Mouse (Mus musculus): ENCODE data around the gene Thegl. TPM values are rescaled to one million over a fixed set of nuclear protein-coding genes. Genes with fewer than 3 reads are reported as not detected.
A peak's percentile ranks its signal among the peaks of the same experiment; 100 is the strongest.

Gene Thegl
- total and polyA plus RNA-seq, 3 experiments: not detected

DNA sequence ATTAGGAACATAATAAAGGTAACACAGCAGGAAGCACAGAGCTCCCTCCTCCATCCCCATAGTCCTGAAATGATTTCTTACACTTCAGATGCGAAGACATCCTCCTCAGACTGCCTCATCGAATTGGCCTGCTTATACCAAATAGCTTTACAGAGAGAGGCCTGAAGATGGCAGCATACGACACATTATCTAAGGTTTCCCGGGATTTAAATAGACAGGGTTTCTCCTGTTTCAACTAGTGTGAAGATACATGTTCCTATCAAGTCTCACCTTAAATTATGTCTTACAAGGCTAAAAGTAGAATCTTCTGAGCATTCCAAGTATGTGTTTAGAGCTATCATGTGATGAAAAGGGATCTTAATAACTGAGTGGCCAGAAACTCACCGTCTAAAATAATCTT lies 17.4 kb upstream of the Thegl start:
- Histone ChIP-seq H3K9me3 (replicated peaks; ENCODE audit: insufficient read depth, low read length) (no peaks in the 10 kb centered on the region), H3K79me2 (ENCODE audit: control insufficient read depth, insufficient read depth, low read length, poor library complexity) (no peaks in the 10 kb centered on the region), H3K27ac (ENCODE audit: control insufficient read depth, low read depth, low read length) (no peak overlapping the region), H3K27me3 (ENCODE audit: control insufficient read depth in 1 of 2, insufficient read depth in 2 of 2, low read length in 2 of 2) (no peaks in the 10 kb centered on the region), H3K9ac (ENCODE audit: control insufficient read depth, low read depth, low read length, poor library complexity, severe bottlenecking) (no peak overlapping the region), H3K36me3 (ENCODE audit: control insufficient read depth in 1 of 2, insufficient read depth in 2 of 2, low read length in 2 of 2) (peaks cover 8 to 40% of the 10 kb centered on the region in 2 experiments), H3K4me1 (ENCODE audit: control insufficient read depth in 1 of 2, insufficient read depth in 2 of 2, low read length in 2 of 2) (peaks cover under 1 to 2% of the 10 kb centered on the region in 2 experiments; a peak in 2 of 4 replicates), H3K4me3 (ENCODE audit: control insufficient read depth in 1 of 2, insufficient read depth in 1 of 2, low read depth in 2 of 2, low read length in 2 of 2) (no peak overlapping the region)
- TF ChIP-seq CHD2 (IDR thresholded peaks at IDR 0.05; ENCODE audit: low read length) (no peak), RAD21 (IDR thresholded peaks at IDR 0.05; ENCODE audit: low read depth, low read length) (peak; percentile 71), ZC3H11A (IDR thresholded peaks at IDR 0.05; ENCODE audit: low read depth, low read length) (peak; percentile 50; the same call in 1 of the 2 replicates), MEF2A (IDR thresholded peaks at IDR 0.05; ENCODE audit: extremely low read depth, insufficient replicate concordance, low read depth, low read length, poor library complexity, severe bottlenecking) (no peak), CTCF (IDR thresholded peaks at IDR 0.05 in 2 of 3, conservative IDR thresholded peaks at IDR 0.05 in 1 of 3; ENCODE audit: control insufficient read depth in 1 of 3, insufficient read depth in 1 of 3, low read depth in 2 of 3, low read length in 3 of 3, poor library complexity in 1 of 3, severe bottlenecking in 1 of 3) (peak in 2 of 3 experiments; percentile 37 to 76; a peak in 3 of 6 replicates), SMC3 (IDR thresholded peaks at IDR 0.05; ENCODE audit: low read depth, low read length) (peak; percentile 74)
- DNase-seq (ENCODE audit: low read depth, low spot score): peak; percentile 60

DNA sequence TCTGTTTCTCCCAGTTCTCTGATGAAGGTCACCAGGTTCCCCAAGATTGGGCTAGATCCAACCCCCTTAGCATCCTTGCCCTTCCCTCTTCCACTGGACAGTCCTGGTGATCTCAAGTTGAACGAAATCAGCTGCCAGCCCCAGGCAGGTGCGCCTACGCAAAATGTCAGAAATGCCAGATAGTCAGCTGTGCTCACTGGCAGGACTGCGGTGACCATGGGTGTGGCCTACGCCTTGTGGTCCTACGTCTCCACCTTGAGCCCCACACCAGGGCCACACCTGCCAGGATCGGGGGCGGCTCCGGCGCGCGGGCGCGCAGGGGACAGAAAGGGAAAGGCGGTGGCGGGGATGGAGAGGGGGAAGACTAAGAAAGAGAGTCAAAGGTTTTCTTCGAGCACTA lies 14.6 kb upstream of the Thegl start:
- Histone ChIP-seq H3K9ac (ENCODE audit: control insufficient read depth, low read depth, low read length, poor library complexity, severe bottlenecking) (no peak overlapping the region), H3K4me3 (ENCODE audit: control insufficient read depth in 1 of 2, insufficient read depth in 1 of 2, low read depth in 2 of 2, low read length in 2 of 2) (no peak overlapping the region), H3K36me3 (ENCODE audit: control insufficient read depth in 1 of 2, insufficient read depth in 2 of 2, low read length in 2 of 2) (peaks cover 0 to 24% of the 10 kb centered on the region in 2 experiments; a peak in 2 of 4 replicates), H3K27me3 (ENCODE audit: control insufficient read depth in 1 of 2, insufficient read depth in 2 of 2, low read length in 2 of 2) (no peaks in the 10 kb centered on the region), H3K27ac (ENCODE audit: control insufficient read depth, low read depth, low read length) (no peak overlapping the region), H3K4me1 (ENCODE audit: control insufficient read depth in 1 of 2, insufficient read depth in 2 of 2, low read length in 2 of 2) (no peaks in the 10 kb centered on the region), H3K79me2 (ENCODE audit: control insufficient read depth, insufficient read depth, low read length, poor library complexity) (no peaks in the 10 kb centered on the region), H3K9me3 (replicated peaks; ENCODE audit: insufficient read depth, low read length) (no peaks in the 10 kb centered on the region)
- DNase-seq (ENCODE audit: low read depth, low spot score): no peak
- TF ChIP-seq KAT2A (conservative IDR thresholded peaks at IDR 0.05; ENCODE audit: low read depth, low read length) (no peak), POLR2AphosphoS2 (IDR thresholded peaks at IDR 0.05; ENCODE audit: low read length) (peak; percentile 46; the same call in 1 of the 2 replicates)

DNA sequence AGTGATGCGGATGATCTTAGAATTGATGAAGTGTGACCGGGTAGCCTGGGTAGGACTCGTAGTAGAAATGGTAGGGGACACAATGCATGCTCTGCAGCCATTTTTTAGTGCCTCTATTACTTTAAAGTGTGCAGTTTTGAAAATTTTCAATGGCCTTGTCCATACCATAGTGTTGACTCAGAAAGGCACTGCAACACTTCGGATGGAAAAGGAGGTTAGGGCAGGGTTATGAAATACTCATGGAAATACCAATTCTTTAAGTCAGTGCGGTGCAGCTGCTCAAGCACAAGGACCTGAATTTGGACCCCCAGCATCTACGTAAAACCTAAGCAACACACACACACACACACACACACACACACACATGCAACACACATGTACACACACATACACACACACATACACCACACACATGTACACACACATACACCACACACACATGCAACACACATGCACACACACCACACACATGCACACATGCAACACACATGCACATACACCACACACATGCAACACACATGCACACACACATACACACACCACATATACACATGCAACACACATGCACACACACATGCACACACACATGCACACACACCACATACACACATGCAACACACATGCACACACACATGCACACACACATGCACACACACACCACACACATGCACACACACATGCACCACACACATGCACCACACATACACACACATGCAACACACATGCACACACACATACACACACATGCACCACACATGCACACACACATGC lies 11.6 kb upstream of the Thegl start, which contains the start of gene Arl9:
Arl9 (plus strand) TSS at position 5 of the 771 bp plus-strand sequence.
- Histone ChIP-seq H3K4me3 (ENCODE audit: control insufficient read depth in 1 of 2, insufficient read depth in 1 of 2, low read depth in 2 of 2, low read length in 2 of 2) (no peak within 1 kb of the TSS), H3K36me3 (ENCODE audit: control insufficient read depth in 1 of 2, insufficient read depth in 2 of 2, low read length in 2 of 2) (peaks cover 0 to 8% of the 10 kb centered on the region in 2 experiments; a peak in 2 of 4 replicates), H3K27me3 (ENCODE audit: control insufficient read depth in 1 of 2, insufficient read depth in 2 of 2, low read length in 2 of 2) (no peaks in the 10 kb centered on the region), H3K27ac (ENCODE audit: control insufficient read depth, low read depth, low read length) (no peak within 1 kb of the TSS), H3K9ac (ENCODE audit: control insufficient read depth, low read depth, low read length, poor library complexity, severe bottlenecking) (no peak within 1 kb of the TSS), H3K4me1 (ENCODE audit: control insufficient read depth in 1 of 2, insufficient read depth in 2 of 2, low read length in 2 of 2) (peaks cover 0 to 2% of the 10 kb centered on the region in 2 experiments; a peak in 1 of 4 replicates), H3K9me3 (replicated peaks; ENCODE audit: insufficient read depth, low read length) (no peaks in the 10 kb centered on the region), H3K79me2 (ENCODE audit: control insufficient read depth, insufficient read depth, low read length, poor library complexity) (no peaks in the 10 kb centered on the region)
- TF ChIP-seq MAX (IDR thresholded peaks at IDR 0.05; ENCODE audit: low read length) (no peak), KAT2A (conservative IDR thresholded peaks at IDR 0.05; ENCODE audit: low read depth, low read length) (no peak), NRF1 (IDR thresholded peaks at IDR 0.05; ENCODE audit: insufficient read depth, low read depth, low read length, poor library complexity, severe bottlenecking) (no peak), MXI1 (IDR thresholded peaks at IDR 0.05; ENCODE audit: low read depth, low read length) (no peak), MYC (IDR thresholded peaks at IDR 0.05; ENCODE audit: low read depth, low read length) (no peak), POLR2AphosphoS5 (IDR thresholded peaks at IDR 0.05; ENCODE audit: borderline replicate concordance, low read depth, low read length) (peak; percentile 89; the same call in 1 of the 2 replicates)
- DNase-seq (ENCODE audit: low read depth, low spot score): no peak

Measured in MEL (cell line).